Mouse (Mus musculus) G1E (cell line): ENCODE results near the gene Stt3a.

Experiments used
- CTCF ChIP-seq: IDR thresholded peaks from 2 replicates; pipeline ENCODE4 v1.5.1; 2012; ENCODE audit warnings: low read depth, low read length, inconsistent platforms, mixed read lengths
- GATA1 ChIP-seq: IDR thresholded peaks from 2 replicates; pipeline ENCODE4 v1.6.1; 2012; ENCODE audit warnings: borderline replicate concordance, low read length, inconsistent platforms, mixed read lengths
- POLR2AphosphoS5 ChIP-seq: IDR thresholded peaks from 2 replicates; pipeline ENCODE4 v1.6.1; 2012; ENCODE audit warnings: low read depth, low read length, inconsistent platforms; ENCODE audit not compliant: insufficient replicate concordance
- TAL1 ChIP-seq: conservative IDR thresholded peaks from 2 replicates; pipeline ENCODE4 v1.6.1; 2012; ENCODE audit warnings: low read depth, low read length, inconsistent platforms, mixed read lengths

DNA sequence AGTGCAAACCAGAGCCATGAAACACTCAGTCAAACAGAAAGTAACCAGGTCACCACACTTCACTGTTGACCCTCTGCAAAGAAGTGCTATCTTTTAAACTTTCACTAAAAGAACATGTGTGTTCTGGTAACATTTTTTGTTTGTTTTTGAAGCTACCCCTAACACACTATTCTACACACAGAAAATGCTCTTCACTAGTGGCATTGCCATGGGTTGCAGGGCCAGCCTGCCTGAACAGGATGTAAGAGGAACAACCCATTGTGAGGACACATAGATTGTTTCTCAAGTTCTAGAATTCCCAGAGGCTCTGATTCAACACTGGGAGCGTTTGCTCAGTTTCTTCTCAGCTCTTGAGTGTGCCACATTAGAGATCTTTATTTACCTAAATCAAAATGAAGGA is 74.6 kb downstream of the Stt3a start, which contains the start of gene Acrv1:
- no peak for TF ChIP-seq CTCF
- TF ChIP-seq GATA1, result no peak
- TF ChIP-seq TAL1, result no peak
- no peak for TF ChIP-seq POLR2AphosphoS5
